Mouse (Mus musculus): Measurements from ENCODE around the gene Tll1.
A peak's percentile ranks its signal among the peaks of the same experiment; 100 is the strongest.
"Not testable (repeated sequence)": the region's sequence is repeated elsewhere in the genome, so short reads cannot be mapped to it uniquely, and the experiment has no call there.

The Tll1 gene

DNA sequence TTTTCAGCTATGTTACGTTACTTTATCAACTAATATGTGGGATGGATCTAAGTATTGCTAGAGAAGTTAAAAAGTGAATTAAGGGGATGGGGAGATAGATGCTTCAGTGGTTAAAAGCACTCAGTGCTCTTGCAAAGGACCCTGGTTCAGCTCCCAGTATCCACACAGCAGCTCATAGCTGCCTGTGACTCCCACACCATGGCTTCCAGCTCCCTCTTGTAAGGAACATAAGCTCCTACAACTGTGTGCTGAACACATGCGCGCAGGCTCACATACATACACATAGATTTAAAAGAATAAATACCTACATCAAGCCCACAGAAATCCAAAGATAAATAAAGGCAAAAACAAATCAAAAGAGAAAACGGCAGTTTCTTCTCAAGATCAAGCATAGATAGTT is 148.5 kb downstream of the Tll1 start:
- DNase-seq (ENCODE audit: low spot score in 2 of 2) = no peak

DNA sequence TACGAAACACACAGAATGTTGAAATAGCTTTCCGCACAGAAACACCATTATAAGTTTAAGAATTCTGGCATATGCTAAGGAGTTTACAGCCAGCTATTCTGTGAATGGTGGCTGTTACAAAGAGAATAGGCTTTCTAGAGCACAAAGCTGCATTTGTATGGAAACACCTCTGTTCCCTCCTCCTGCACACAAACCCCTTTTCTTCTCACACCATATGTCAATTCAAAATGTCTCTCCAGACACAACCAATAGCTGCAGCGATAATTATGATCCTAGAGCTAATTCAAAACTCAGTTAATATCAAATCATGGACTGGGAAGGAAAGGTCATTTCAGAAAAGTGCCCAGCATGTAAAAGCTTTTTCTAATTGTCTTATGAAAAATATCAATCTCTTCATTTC is 157.5 kb downstream of the Tll1 start:
- no peak for DNase-seq (ENCODE audit: low spot score in 2 of 2)

DNA sequence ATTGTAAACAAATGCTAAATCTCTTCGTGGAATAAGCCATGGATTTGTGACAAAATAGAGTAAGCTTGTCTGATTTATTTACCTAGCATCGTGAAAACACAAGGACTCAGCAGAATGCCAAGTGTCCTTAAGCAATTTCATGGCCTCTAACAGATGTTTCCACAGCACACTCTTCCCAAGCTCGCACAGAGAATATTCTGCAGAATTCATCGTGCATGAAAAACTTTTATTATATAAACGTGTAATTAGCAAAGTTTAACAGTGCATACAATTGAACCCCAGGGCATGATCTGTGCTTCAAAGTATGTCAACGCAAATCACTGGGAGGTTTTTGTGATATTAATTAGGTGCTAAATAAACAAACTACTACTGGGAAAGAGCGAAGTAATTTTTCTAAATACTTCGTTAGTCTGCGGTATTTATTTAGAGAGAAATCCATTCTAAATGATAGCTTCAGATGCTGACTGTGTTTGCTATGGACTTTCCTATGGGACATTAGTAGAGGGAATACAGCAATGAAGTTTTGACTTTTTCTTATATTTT is 158.0 kb downstream of the Tll1 start:
- DNase-seq (ENCODE audit: low spot score in 2 of 2) = no peak

DNA sequence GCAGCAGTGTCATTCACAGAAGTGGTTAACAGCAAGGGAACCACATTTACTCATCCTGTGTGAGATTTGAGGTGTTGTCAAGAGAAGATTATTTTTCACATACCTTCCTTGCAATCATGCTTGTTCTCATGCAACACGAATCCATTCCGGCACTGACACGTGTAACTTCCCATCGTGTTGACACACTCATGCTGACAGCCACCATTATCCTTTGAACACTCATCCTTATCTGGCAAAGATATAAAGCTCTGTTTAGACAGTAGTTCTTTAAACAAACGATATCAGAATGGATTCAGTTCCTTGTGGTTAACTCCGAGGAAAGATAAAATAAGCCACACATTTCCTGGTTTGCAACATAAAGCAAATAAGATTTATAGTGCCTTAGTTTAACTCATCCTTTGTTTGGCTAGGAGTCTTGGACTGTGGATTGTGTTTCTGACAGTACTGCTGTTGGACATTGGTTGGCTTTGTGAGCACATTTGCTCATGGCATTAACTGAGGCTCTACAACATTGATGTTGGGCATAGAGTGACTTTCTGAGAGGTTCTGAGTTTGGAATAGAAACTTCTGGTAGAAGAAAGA is 164.7 kb downstream of the Tll1 start:
- DNase-seq (ENCODE audit: low spot score in 2 of 2) = no peak

DNA sequence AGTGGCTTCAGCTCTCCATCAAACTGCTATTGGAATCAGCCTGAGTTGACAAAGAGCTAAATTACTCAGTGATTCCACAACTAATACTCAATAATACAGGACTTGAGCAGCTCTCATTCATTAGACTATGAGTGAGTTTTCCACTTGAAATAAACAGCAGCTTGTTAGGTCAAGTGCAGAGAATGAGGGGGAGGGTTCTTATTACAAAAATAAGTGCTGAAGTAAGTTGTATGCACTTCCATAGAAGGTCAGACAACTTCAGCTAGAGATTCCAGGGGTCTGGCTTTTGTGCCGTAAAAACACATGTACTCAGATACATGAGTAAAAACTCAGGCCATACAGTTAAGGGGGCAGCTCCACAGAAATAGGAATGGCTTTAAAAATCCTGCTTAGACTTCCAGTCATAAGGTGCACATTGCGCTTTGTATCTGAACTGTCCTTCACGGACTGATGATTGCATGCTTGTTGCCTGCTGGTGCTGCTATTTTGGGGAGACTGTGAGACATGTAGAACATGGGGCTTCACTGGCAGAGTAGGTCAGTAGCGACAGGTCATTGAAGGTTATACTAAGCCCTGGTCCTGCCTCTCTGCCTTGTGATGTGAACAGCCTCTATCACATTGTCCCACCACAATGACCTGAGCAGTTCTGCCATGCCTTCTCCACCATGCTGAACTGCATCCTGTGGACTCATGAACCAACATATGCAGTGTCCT is 175.2 kb downstream of the Tll1 start:
- DNase-seq (ENCODE audit: low spot score in 2 of 2) = no peak

DNA sequence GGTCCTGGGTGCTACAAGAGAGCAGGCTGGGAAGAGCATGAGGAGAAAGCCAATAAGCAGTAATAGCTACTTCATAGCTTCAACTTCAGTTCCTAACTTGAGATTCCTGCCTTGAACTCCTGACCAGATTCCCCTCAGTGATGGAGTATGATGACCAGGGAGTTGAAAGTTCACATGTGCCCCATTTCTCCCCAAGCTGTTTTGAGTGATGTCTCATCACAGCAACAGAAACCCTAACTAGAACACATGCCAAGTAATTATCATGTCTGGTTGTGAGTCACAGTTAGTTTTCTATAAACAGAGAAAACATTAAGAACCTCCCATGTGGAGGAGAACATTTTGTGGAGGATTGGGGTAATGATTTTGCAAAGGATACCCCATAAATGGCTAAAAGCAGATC is 176.0 kb downstream of the Tll1 start:
- DNase-seq (ENCODE audit: low spot score in 2 of 2) = no peak

DNA sequence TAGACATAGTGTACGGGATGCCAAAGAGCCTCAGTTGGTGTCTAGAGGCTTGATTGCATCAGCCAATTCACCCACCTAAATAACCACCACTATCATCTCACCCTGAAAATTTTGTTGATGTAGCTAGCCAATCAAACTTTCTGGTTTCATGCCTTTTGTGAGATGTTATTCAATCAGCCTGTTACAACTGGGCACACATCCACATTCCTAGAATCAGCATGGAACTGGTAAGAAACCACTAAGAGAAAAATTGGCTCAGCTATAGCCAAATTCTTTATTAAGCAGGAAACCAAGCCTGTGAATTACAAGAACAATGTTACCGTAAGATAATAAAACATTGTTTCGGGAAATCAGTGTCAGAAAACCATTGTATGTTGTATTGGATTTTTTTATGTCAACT is 176.5 kb downstream of the Tll1 start:
- DNase-seq (ENCODE audit: low spot score in 2 of 2) = no peak

DNA sequence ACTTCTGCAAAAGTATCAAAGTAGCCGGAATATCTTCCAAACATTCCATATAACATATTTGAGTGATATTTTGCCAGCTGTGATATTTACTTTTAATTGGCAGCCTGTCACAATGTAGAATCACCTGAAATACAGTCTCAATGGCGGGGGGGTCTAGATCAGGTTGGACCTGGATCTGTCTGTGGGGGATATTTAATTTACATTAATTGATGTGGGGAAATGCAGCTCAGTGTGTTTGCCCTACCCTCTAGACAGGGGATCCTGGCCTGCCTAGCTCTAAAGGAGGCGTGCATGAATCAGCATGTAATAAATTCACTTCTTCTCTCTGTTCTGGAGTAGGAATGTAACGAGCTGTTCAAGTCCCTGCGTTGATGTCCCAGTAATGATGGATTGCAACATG is 181.7 kb downstream of the Tll1 start:
- peak in 1 of 2 experiments; percentile 12 for DNase-seq (ENCODE audit: low spot score in 2 of 2)

DNA sequence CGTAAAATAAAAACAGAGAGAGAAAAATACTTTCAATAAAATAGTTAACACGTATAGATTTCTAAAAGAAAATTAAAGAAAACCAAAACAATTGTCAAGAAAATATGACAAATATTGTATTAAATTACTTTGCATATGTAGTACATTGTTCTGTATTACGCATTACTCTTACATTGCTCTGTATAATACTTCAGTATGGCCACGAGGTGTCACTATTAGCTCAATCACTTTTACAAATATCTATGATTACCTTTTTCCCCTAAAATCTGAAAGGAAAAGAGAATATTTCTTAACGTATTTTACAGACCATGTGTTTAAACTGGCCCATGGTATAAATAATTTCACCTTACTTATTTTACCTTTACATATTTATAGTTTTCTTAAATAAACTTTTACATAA is 182.5 kb downstream of the Tll1 start:
- no peak for DNase-seq (ENCODE audit: low spot score in 2 of 2)

DNA sequence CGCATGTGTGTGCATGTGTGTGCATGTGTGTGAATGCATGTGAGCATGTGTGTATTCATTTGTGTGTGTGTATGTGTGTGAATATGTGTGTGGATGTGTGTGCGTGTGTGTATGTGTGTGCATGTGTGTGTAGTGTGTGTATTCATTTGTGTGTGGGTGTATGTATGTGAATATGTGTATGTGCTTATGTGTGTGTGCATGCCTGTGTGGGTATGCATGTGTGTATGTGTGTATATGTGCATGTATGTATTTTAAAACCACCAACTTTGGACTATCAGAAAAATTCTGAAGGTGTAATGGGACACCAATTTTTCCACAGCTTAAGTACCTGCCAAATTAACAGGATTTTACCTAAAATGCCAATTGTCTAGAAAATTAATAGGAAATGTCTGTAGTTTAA is 183.0 kb downstream of the Tll1 start:
- no peak for DNase-seq (ENCODE audit: low spot score in 2 of 2)

DNA sequence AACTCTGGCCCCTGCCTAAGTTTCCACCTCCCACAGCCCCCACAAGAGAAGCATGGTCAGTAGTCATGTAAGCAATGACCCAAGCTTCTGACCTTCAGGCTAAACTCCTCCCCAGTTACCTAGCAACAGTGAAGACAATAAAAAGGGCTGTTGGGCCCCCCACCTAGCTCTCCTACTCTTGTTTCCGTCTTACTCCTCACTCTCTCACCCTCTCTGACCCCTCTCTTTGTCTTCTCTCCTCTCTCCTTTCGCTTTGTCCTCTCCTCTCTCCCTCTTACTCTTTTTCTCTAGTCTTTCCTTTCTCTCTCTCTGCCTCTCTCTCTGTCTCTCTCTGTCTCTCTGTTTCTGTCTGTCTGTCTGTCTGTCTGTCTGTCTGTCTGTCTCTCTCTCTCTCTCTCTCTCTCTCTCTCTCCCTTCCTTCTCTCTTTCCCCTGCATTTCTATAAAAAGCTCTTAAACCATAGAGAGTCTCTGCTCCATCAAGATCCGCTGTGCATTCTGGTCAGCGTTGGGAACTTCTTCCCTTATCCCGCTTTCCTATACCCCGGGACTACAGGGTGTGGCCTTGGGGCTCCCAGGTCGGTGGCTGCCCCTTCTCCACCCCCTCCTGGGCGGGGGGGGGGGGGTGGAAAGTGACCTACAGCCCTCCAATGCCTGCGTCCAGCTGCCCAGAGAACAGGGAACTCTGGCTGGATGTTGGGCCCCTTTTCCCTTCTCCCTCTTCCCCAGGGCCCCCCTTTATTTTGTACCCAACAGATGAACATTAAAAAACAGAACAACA is 235.3 kb downstream of the Tll1 start:
- not testable (repeated sequence) for DNase-seq (ENCODE audit: low spot score in 2 of 2)

Data from urinary bladder, postnatal 36 days (tissue).